Mouse (Mus musculus) kidney, embryonic 16.5 days (tissue): Measurements from ENCODE around the gene Ptprk. TPM values are rescaled to one million over a fixed set of nuclear protein-coding genes. Genes with fewer than 3 reads are reported as not detected.

Experiments
- ATAC-seq: fragments of 200-750 bp; cut with Nextera tagmentation; 2 replicates; pipeline ENCODE4 v1.8.0; 2017; ENCODE audit warnings: moderate TSS enrichment; ENCODE audit not compliant: low FRiP score, low TSS enrichment
- H3K27ac ChIP-seq: fragments of 300-500 bp; sonication (generic); 2 replicates; pipeline ENCODE4 v1.5.1; 2014; ENCODE audit warnings: low read length
- H3K27me3 ChIP-seq: fragments of 300-500 bp; sonication (generic); 2 replicates; pipeline ENCODE4 v1.6.1; 2014; ENCODE audit warnings: low read length, control low read depth, mixed read lengths; ENCODE audit not compliant: insufficient read depth
- H3K36me3 ChIP-seq: fragments of 300-500 bp; sonication (generic); 2 replicates; pipeline ENCODE4 v1.6.1; 2014; ENCODE audit warnings: low read length, control low read depth, mixed read lengths; ENCODE audit not compliant: insufficient read depth
- H3K4me1 ChIP-seq: fragments of 300-500 bp; sonication (generic); 2 replicates; pipeline ENCODE4 v1.6.1; 2014; ENCODE audit warnings: low read length, control low read depth, mixed read lengths; ENCODE audit not compliant: insufficient read depth
- H3K4me2 ChIP-seq: fragments of 300-500 bp; sonication (generic); replicated peaks from 2 replicates; pipeline ENCODE4 v1.6.1; 2014; ENCODE audit warnings: low read depth, low read length
- H3K4me3 ChIP-seq: fragments of 300-500 bp; sonication (generic); 2 replicates; pipeline ENCODE4 v1.5.1; 2014; ENCODE audit warnings: mild to moderate bottlenecking, low read length
- H3K9ac ChIP-seq: fragments of 300-500 bp; sonication (generic); replicated peaks from 2 replicates; pipeline ENCODE4 v1.6.1; 2014; ENCODE audit warnings: low read length
- H3K9me3 ChIP-seq: fragments of 300-500 bp; sonication (generic); 2 replicates; pipeline ENCODE4 v1.6.1; 2016; ENCODE audit warnings: low read length, control low read depth
- WGBS: fragments of 180-500 bp; shearing (Covaris S2); extraction: QIAGEN DNeasy Blood & Tissue Kit; methylation state at CpG from one replicate; pipeline ENCODE4 v1.1.7; 2014; 5-methylcytosine and 5-hydroxymethylcytosine counted together
- polyA plus RNA-seq: library from polyadenylated mRNA; unstranded; fragments of >200 nt; fragmentation: Nextera tagmentation; extraction: Ambion mirVana; gene quantifications from 2 replicates; pipeline ENCODE4 v1.2.1, GENCODE M21; 2015

The Ptprk gene
- polyA plus RNA-seq, 1 experiment from 2014 or later = 34.7 TPM

- H3K27me3 ChIP-seq = no peaks in the 10 kb centered on the region
- WGBS = 90% methylated on average over 4 of the region's 4 CpGs
- no peak for ATAC-seq
These were observed 59.1 kb downstream of the Ptprk start for GRCm38 (mm10) chr10:28133770-28134169.

GRCm38 (mm10) chr10:28138399-28138798, 63.8 kb downstream of the Ptprk start:
- ATAC-seq = no peak
- Histone ChIP-seq H3K4me3 (no peak overlapping the region), H3K27ac (no peak overlapping the region), H3K9me3 (peaks cover 4% of the 10 kb centered on the region; the same call in 1 of the 2 replicates), H3K4me1 (no peaks in the 10 kb centered on the region), H3K9ac (no peak overlapping the region), H3K4me2 (no peak overlapping the region), H3K36me3 (no peaks in the 10 kb centered on the region), H3K27me3 (no peaks in the 10 kb centered on the region)
- 41% methylated on average over 4 of the region's 4 CpGs for WGBS

More at GRCm38 (mm10) chr10:28133770-28134169, 59.1 kb downstream of the Ptprk start:
- H3K9me3 ChIP-seq = no peaks in the 10 kb centered on the region
- no peaks in the 10 kb centered on the region for H3K36me3 ChIP-seq
- no peaks in the 10 kb centered on the region for H3K4me1 ChIP-seq
- no peak overlapping the region for H3K9ac ChIP-seq
- no peak overlapping the region for H3K27ac ChIP-seq
- H3K4me3 ChIP-seq = no peak overlapping the region
- no peak overlapping the region for H3K4me2 ChIP-seq

- no peaks in the 10 kb centered on the region for H3K36me3 ChIP-seq
- no peaks in the 10 kb centered on the region for H3K27me3 ChIP-seq
- H3K4me3 ChIP-seq = no peak overlapping the region
- ATAC-seq = no peak
- WGBS = 86% methylated on average over 1 of the region's 1 CpGs
- no peak overlapping the region for H3K9ac ChIP-seq
- H3K9me3 ChIP-seq = peaks cover 4% of the 10 kb centered on the region; the same call in 1 of the 2 replicates
- H3K4me1 ChIP-seq = no peaks in the 10 kb centered on the region
- no peak overlapping the region for H3K27ac ChIP-seq
- H3K4me2 ChIP-seq = no peak overlapping the region
These were observed 69.8 kb downstream of the Ptprk start for GRCm38 (mm10) chr10:28144459-28144858.

DNA sequence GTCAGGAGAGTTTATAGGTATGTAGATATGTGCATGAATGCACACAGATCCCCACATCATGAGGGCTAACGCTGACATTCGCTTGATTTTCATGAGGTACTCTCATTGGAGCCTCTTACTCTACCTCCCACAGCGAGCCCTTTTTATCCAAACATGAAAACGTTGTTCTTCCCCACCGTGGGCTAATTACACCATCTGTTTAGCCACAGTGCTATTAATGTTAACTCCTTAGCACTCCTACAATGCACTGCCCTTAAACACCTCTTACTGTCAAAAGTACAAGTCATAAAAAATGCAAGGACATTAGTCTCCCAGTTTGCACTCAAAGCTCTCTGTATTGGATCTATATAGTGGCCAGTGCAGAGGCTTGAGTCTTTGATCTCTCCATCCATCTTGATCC, 70.7 kb downstream of the Ptprk start:
- ATAC-seq = no peak
- Histone ChIP-seq H3K27ac (no peak overlapping the region), H3K9me3 (peaks cover 3% of the 10 kb centered on the region; the same call in 1 of the 2 replicates), H3K4me1 (no peaks in the 10 kb centered on the region), H3K36me3 (no peaks in the 10 kb centered on the region), H3K9ac (no peak overlapping the region), H3K4me2 (no peak overlapping the region), H3K27me3 (no peaks in the 10 kb centered on the region), H3K4me3 (no peak overlapping the region)
- WGBS = 29% methylated on average over 5 of the region's 5 CpGs

DNA sequence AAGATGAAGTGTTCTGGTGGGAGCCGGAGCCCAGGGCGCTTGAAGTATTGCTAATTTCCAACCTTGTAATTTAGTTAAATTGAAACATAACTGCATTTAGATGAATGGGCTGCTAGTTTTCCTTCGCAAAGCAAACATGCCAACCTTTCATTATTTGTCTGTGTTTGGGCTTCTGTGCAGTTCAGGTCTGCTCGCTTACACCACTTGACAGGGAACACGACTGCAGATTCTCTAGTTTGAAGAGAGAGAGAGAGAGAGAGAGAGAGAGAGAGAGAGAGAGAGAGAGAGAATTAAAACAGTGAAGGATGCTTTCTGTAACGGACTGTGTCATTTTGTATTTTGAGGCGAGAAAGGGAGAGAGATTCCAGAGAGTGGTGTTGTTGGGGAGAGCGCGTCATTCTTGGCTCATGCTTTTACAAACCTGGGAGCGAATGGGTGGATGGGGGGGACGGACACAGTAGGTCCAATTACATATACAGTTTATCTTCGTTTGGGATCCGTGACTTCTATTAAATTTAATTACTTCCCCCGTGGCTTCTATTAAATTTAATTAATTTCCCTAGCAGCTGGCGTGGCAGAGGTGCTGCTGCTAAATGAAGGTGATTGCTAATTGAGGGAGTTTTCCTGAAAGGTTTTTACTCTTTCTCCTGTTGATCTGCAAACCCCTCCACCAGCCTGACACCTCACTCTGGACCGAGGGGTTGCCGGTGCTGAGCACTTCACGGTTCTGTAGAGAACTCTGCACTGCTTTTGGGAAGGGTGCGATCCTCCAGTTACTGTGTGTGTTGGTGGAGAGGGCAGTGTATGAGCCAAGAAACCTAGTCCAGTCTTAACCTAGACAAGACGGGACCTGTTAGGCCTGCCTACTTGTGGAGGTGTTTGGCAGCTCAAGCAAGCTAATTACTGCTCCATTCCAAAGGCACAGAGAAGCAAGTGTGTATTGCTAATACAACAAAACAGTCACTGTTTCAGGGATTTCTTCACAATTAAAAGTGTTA, 81.4 kb downstream of the Ptprk start:
- Histone ChIP-seq H3K4me2 (no peak overlapping the region), H3K27me3 (no peaks in the 10 kb centered on the region), H3K9me3 (0 out of 2 replicates have a peak, but pooled peaks cover 4% of the 10 kb centered on the region), H3K9ac (no peak overlapping the region), H3K36me3 (no peaks in the 10 kb centered on the region; the same call in 1 of the 2 replicates), H3K4me1 (0 out of 2 replicates have a peak, but pooled peaks cover 3% of the 10 kb centered on the region), H3K4me3 (no peak overlapping the region), H3K27ac (no peak overlapping the region)
- WGBS = 65% methylated on average over 20 of the region's 20 CpGs
- ATAC-seq = no peak

DNA sequence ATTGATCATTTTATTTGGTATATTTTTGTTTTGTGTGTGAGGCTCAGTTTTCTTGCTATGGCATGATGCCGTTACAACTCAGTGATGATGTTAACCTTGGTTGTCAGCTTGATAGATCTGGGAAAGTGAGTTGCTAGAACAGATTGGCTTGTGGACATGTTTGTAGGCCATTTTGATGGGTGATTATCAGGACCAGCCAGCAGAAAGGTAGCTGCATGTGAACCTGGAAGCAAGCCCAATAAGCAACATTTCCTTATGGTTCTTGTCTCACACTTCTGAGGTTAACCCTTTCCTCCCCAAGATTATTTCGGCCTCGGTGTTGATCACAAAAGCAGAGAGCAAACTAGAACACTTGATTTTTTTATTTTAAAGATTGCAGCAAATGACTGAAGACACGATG, 85.1 kb downstream of the Ptprk start:
- Histone ChIP-seq H3K4me1 (0 out of 2 replicates have a peak, but pooled peaks cover 3% of the 10 kb centered on the region), H3K27me3 (no peaks in the 10 kb centered on the region), H3K9ac (no peak overlapping the region), H3K4me2 (no peak overlapping the region), H3K4me3 (no peak overlapping the region), H3K27ac (no peak overlapping the region), H3K9me3 (0 out of 2 replicates have a peak, but pooled peaks cover 4% of the 10 kb centered on the region), H3K36me3 (no peaks in the 10 kb centered on the region)
- ATAC-seq = no peak
- 90% methylated on average over 4 of the region's 4 CpGs for WGBS

- H3K36me3 ChIP-seq = no peaks in the 10 kb centered on the region
- no peaks in the 10 kb centered on the region for H3K27me3 ChIP-seq
- 0 out of 2 replicates have a peak, but pooled peaks cover 4% of the 10 kb centered on the region for H3K9me3 ChIP-seq
- no peak for ATAC-seq
- H3K4me2 ChIP-seq = no peak overlapping the region
- H3K4me3 ChIP-seq = no peak overlapping the region
- peaks cover 1% of the 10 kb centered on the region; the same call in 1 of the 2 replicates for H3K4me1 ChIP-seq
- H3K9ac ChIP-seq = no peak overlapping the region
- no peak overlapping the region for H3K27ac ChIP-seq
These were observed 86.7 kb downstream of the Ptprk start for GRCm38 (mm10) chr10:28161306-28161705.

- H3K4me3 ChIP-seq = no peak overlapping the region
- H3K27me3 ChIP-seq = no peaks in the 10 kb centered on the region
- H3K36me3 ChIP-seq = no peaks in the 10 kb centered on the region
- no peak overlapping the region for H3K27ac ChIP-seq
- no peak overlapping the region for H3K9ac ChIP-seq
- H3K9me3 ChIP-seq = no peaks in the 10 kb centered on the region
- no peak for ATAC-seq
- H3K4me2 ChIP-seq = no peak overlapping the region
- peaks cover 10% of the 10 kb centered on the region; the same call in 1 of the 2 replicates for H3K4me1 ChIP-seq
These were observed 89.6 kb downstream of the Ptprk start for GRCm38 (mm10) chr10:28164250-28164649.

- Histone ChIP-seq H3K4me1 (peaks cover 10% of the 10 kb centered on the region; the same call in 1 of the 2 replicates), H3K9me3 (no peaks in the 10 kb centered on the region), H3K4me2 (no peak overlapping the region), H3K27ac (no peak overlapping the region), H3K27me3 (no peaks in the 10 kb centered on the region), H3K4me3 (no peak overlapping the region), H3K9ac (no peak overlapping the region), H3K36me3 (no peaks in the 10 kb centered on the region)
- no peak for ATAC-seq
These were observed 90.1 kb downstream of the Ptprk start for GRCm38 (mm10) chr10:28164746-28165145.

- no peaks in the 10 kb centered on the region for H3K9me3 ChIP-seq
- H3K9ac ChIP-seq = no peak overlapping the region
- no peaks in the 10 kb centered on the region for H3K36me3 ChIP-seq
- peaks cover 10% of the 10 kb centered on the region; the same call in 1 of the 2 replicates for H3K4me1 ChIP-seq
- ATAC-seq = no peak
- WGBS = 72% methylated on average over 1 of the region's 1 CpGs
- H3K27me3 ChIP-seq = no peaks in the 10 kb centered on the region
- H3K4me2 ChIP-seq = no peak overlapping the region
- H3K4me3 ChIP-seq = no peak overlapping the region
- H3K27ac ChIP-seq = no peak overlapping the region
These were observed 92.0 kb downstream of the Ptprk start for GRCm38 (mm10) chr10:28166610-28167009.
